Mouse (Mus musculus) 416B (cell line): ENCODE measurements around the gene Tuba3b.

ENCODE experiments used
- DNase-seq: peaks from one replicate; pipeline ENCODE4 v3.0.0; 2011; ENCODE audit warnings: low read depth

Gene Tuba3b

GRCm38 (mm10) chr6:145665751-145666150 lies 50.2 kb downstream of the Tuba3b start:
- DNase-seq: no peak

- DNase-seq: no peak
Observed at GRCm38 (mm10) chr6:145667654-145668053, 52.1 kb downstream of the Tuba3b start.

GRCm38 (mm10) chr6:145669596-145670071 lies 54.1 kb downstream of the Tuba3b start:
- DNase-seq: no peak
